Mouse (Mus musculus): Measurements from ENCODE around the gene Ednra. TPM values are rescaled to one million over a fixed set of nuclear protein-coding genes. Genes with fewer than 3 reads are reported as not detected.
"Not testable (repeated sequence)": the region's sequence is repeated elsewhere in the genome, so short reads cannot be mapped to it uniquely, and the experiment has no call there.

The Ednra gene
- polyA plus RNA-seq, 1 experiment: not detected

- no peaks in the 10 kb centered on the region for H3K36me3 ChIP-seq (replicated peaks; ENCODE audit: low read length)
- no peaks in the 10 kb centered on the region for H3K27me3 ChIP-seq (replicated peaks)
- H3K4me3 ChIP-seq (replicated peaks): no peak overlapping the region
- H3K9me3 ChIP-seq: peaks cover 4% of the 10 kb centered on the region; the same call in 1 of the 2 replicates
- no peaks in the 10 kb centered on the region for H3K4me1 ChIP-seq
- TF ChIP-seq GATA1 (IDR thresholded peaks at IDR 0.05; ENCODE audit: borderline replicate concordance, low read length) (no peak), FLI1 (IDR thresholded peaks at IDR 0.05; ENCODE audit: low read length) (no peak)
Observed at GRCm38 (mm10) chr8:77695070-77695469, 29.2 kb downstream of the Ednra start.

- H3K9me3 ChIP-seq: peaks cover 4% of the 10 kb centered on the region; the same call in 1 of the 2 replicates
- H3K36me3 ChIP-seq (replicated peaks; ENCODE audit: low read length): no peaks in the 10 kb centered on the region
- H3K4me3 ChIP-seq (replicated peaks): no peak overlapping the region
- TF ChIP-seq GATA1 (IDR thresholded peaks at IDR 0.05; ENCODE audit: borderline replicate concordance, low read length) (no peak), FLI1 (IDR thresholded peaks at IDR 0.05; ENCODE audit: low read length) (no peak)
- H3K4me1 ChIP-seq: no peaks in the 10 kb centered on the region
- no peaks in the 10 kb centered on the region for H3K27me3 ChIP-seq (replicated peaks)
Observed at GRCm38 (mm10) chr8:77694588-77694987, 29.7 kb downstream of the Ednra start.

- H3K36me3 ChIP-seq (replicated peaks; ENCODE audit: low read length); H3K27me3 ChIP-seq (replicated peaks); H3K4me1 ChIP-seq; H3K9me3 ChIP-seq; H3K4me3 ChIP-seq (replicated peaks): not testable (repeated sequence)
Observed at GRCm38 (mm10) chr8:77689421-77690059, 34.7 kb downstream of the Ednra start.

- H3K27me3 ChIP-seq (replicated peaks): no peaks in the 10 kb centered on the region
- H3K9me3 ChIP-seq: 0 out of 2 replicates have a peak, but pooled peaks cover 4% of the 10 kb centered on the region
- no peaks in the 10 kb centered on the region for H3K4me1 ChIP-seq
- no peak overlapping the region for H3K4me3 ChIP-seq (replicated peaks)
- H3K36me3 ChIP-seq (replicated peaks; ENCODE audit: low read length): no peaks in the 10 kb centered on the region
- no peak for TF ChIP-seq FLI1 (IDR thresholded peaks at IDR 0.05; ENCODE audit: low read length)
- no peak for TF ChIP-seq GATA1 (IDR thresholded peaks at IDR 0.05; ENCODE audit: borderline replicate concordance, low read length)
Observed at GRCm38 (mm10) chr8:77688978-77689377, 35.3 kb downstream of the Ednra start.

GRCm38 (mm10) chr8:77684372-77684771 lies 39.9 kb downstream of the Ednra start:
- no peaks in the 10 kb centered on the region for H3K27me3 ChIP-seq (replicated peaks)
- H3K36me3 ChIP-seq (replicated peaks; ENCODE audit: low read length): no peaks in the 10 kb centered on the region
- H3K4me1 ChIP-seq: no peaks in the 10 kb centered on the region
- TF ChIP-seq FLI1 (IDR thresholded peaks at IDR 0.05; ENCODE audit: low read length) (no peak), GATA1 (IDR thresholded peaks at IDR 0.05; ENCODE audit: borderline replicate concordance, low read length) (no peak)
- H3K4me3 ChIP-seq (replicated peaks): no peak overlapping the region
- no peaks in the 10 kb centered on the region for H3K9me3 ChIP-seq

- Histone ChIP-seq H3K9me3 (no peaks in the 10 kb centered on the region), H3K36me3 (replicated peaks; ENCODE audit: low read length) (no peaks in the 10 kb centered on the region), H3K27me3 (replicated peaks) (no peaks in the 10 kb centered on the region), H3K4me3 (replicated peaks) (no peak overlapping the region), H3K4me1 (no peaks in the 10 kb centered on the region)
- TF ChIP-seq FLI1 (IDR thresholded peaks at IDR 0.05; ENCODE audit: low read length): no peak
- TF ChIP-seq GATA1 (IDR thresholded peaks at IDR 0.05; ENCODE audit: borderline replicate concordance, low read length): no peak
Observed at GRCm38 (mm10) chr8:77683356-77684106, 40.7 kb downstream of the Ednra start.

GRCm38 (mm10) chr8:77682008-77682934 lies 42.0 kb downstream of the Ednra start:
- H3K4me1 ChIP-seq: no peaks in the 10 kb centered on the region
- H3K9me3 ChIP-seq: no peaks in the 10 kb centered on the region
- H3K36me3 ChIP-seq (replicated peaks; ENCODE audit: low read length): no peaks in the 10 kb centered on the region
- no peak overlapping the region for H3K4me3 ChIP-seq (replicated peaks)
- no peak for TF ChIP-seq GATA1 (IDR thresholded peaks at IDR 0.05; ENCODE audit: borderline replicate concordance, low read length)
- TF ChIP-seq FLI1 (IDR thresholded peaks at IDR 0.05; ENCODE audit: low read length): no peak
- no peaks in the 10 kb centered on the region for H3K27me3 ChIP-seq (replicated peaks)

- Histone ChIP-seq H3K4me1 (no peaks in the 10 kb centered on the region; the same call in 1 of the 2 replicates), H3K9me3 (no peaks in the 10 kb centered on the region), H3K27me3 (replicated peaks) (no peaks in the 10 kb centered on the region), H3K4me3 (replicated peaks) (no peak overlapping the region), H3K36me3 (replicated peaks; ENCODE audit: low read length) (no peaks in the 10 kb centered on the region)
- TF ChIP-seq FLI1 (IDR thresholded peaks at IDR 0.05; ENCODE audit: low read length) (no peak), GATA1 (IDR thresholded peaks at IDR 0.05; ENCODE audit: borderline replicate concordance, low read length) (no peak)
Observed at GRCm38 (mm10) chr8:77672036-77672435, 52.2 kb downstream of the Ednra start.

- Histone ChIP-seq H3K36me3 (replicated peaks; ENCODE audit: low read length) (no peaks in the 10 kb centered on the region), H3K27me3 (replicated peaks) (no peaks in the 10 kb centered on the region), H3K4me3 (replicated peaks) (peak overlapping the region; percentile 59), H3K4me1 (no peaks in the 10 kb centered on the region; the same call in 1 of the 2 replicates), H3K9me3 (no peaks in the 10 kb centered on the region)
- peak; percentile 12; the same call in 1 of the 3 replicates for TF ChIP-seq GATA1 (IDR thresholded peaks at IDR 0.05; ENCODE audit: borderline replicate concordance, low read length)
- no peak for TF ChIP-seq FLI1 (IDR thresholded peaks at IDR 0.05; ENCODE audit: low read length)
Observed at GRCm38 (mm10) chr8:77670612-77671363, 53.5 kb downstream of the Ednra start.
